9 mouse cellular contexts compared by ENCODE assay signal in genomic region chr8:34320158-34320587, GRCm38 (mm10).
DNase-seq lines count a peak whose midpoint lies in the region; ATAC-seq lines count a peak whose summit lies in the region.
"Had no signal": no experiment of that assay in that cellular context is flagged by ENCODE, and none has a peak within 500 bp of the region (broad histone marks: within the 10 kb centered on the region; RNA-seq: fewer than 3 reads in every experiment).

No protein-coding gene starts in this region.

- no peak overlapping the region for H3K4me3 ChIP-seq in kidney, embryonic 15.5 days (replicated peaks)
- H3K4me3 ChIP-seq in hindbrain, embryonic 10.5 days, result no peak overlapping the region
- no peak overlapping the region for H3K4me3 ChIP-seq in heart, embryonic 12.5 days

- H3K36me3 ChIP-seq in kidney, embryonic 15.5 days, result no peaks in the 10 kb centered on the region
- H3K36me3 ChIP-seq in hindbrain, embryonic 10.5 days, result no peaks in the 10 kb centered on the region
- H3K36me3 ChIP-seq in heart, embryonic 12.5 days, result no peaks in the 10 kb centered on the region

- peak; percentile 60; the same call in 1 of the 2 replicates for ATAC-seq in kidney, embryonic 15.5 days (replicated peaks; ENCODE audit: low FRiP score)
- no peak for ATAC-seq in heart, embryonic 12.5 days (ENCODE audit: insufficient number of reproducible peaks, low FRiP score)
- no peak for ATAC-seq in megakaryocyte progenitor cell, adult 5-6 weeks (replicated peaks; ENCODE audit: poor library complexity)

- no peaks in the 10 kb centered on the region for H3K4me1 ChIP-seq in kidney, embryonic 15.5 days
- peaks cover 35% of the 10 kb centered on the region for H3K4me1 ChIP-seq in hindbrain, embryonic 10.5 days (replicated peaks)
- no peaks in the 10 kb centered on the region for H3K4me1 ChIP-seq in heart, embryonic 12.5 days (replicated peaks)

- no peak for DNase-seq in kidney, postnatal 36 days
- peak; percentile 52 for DNase-seq in hindbrain, embryonic 10.5 days (ENCODE audit: low spot score)
- peak; percentile 50 to 69 for DNase-seq in layer of hippocampus, postnatal 10 days (ENCODE audit: low spot score in 2 of 2)
- DNase-seq in retina, postnatal 7 days (ENCODE audit: low read depth, low spot score), result peak; percentile 49
- no peak for DNase-seq in spleen, postnatal 14 days (ENCODE audit: low spot score in 2 of 2)
- DNase-seq: gastrocnemius, postnatal 14 days had no signal

- no peak overlapping the region for H3K27ac ChIP-seq in kidney, embryonic 15.5 days
- 0 out of 2 replicates have a peak overlapping the region, but pooled peaks have one; percentile 35 for H3K27ac ChIP-seq in hindbrain, embryonic 10.5 days
- H3K27ac ChIP-seq in heart, embryonic 12.5 days (ENCODE audit: poor library complexity, severe bottlenecking), result no peak overlapping the region

- H3K27me3 ChIP-seq in kidney, embryonic 15.5 days, result no peaks in the 10 kb centered on the region
- peaks cover 4% of the 10 kb centered on the region; the same call in 1 of the 2 replicates for H3K27me3 ChIP-seq in hindbrain, embryonic 10.5 days (ENCODE audit: insufficient read depth, poor library complexity, severe bottlenecking)
- peaks cover 8% of the 10 kb centered on the region; the same call in 1 of the 2 replicates for H3K27me3 ChIP-seq in heart, embryonic 12.5 days (replicated peaks)

- no peak overlapping the region for H3K4me2 ChIP-seq in kidney, embryonic 15.5 days
- H3K4me2 ChIP-seq in heart, embryonic 12.5 days, result no peak overlapping the region

- WGBS in kidney, embryonic 15.5 days, result 53% methylated on average over 6 of the region's 6 CpGs
- 35% methylated on average over 6 of the region's 6 CpGs for WGBS in hindbrain, embryonic 10.5 days
- WGBS in heart, embryonic 12.5 days, result 74% methylated on average over 6 of the region's 6 CpGs

- H3K9me3 ChIP-seq in kidney, embryonic 15.5 days (replicated peaks), result no peaks in the 10 kb centered on the region
- H3K9me3 ChIP-seq in hindbrain, embryonic 10.5 days, result no peaks in the 10 kb centered on the region
- H3K9me3 ChIP-seq in heart, embryonic 12.5 days (replicated peaks), result no peaks in the 10 kb centered on the region

- H3K9ac ChIP-seq in kidney, embryonic 15.5 days, result no peak overlapping the region
- H3K9ac ChIP-seq in heart, embryonic 12.5 days, result no peak overlapping the region

Comparison
In these comparisons a context has a peak if more than half of its experiments do, and no peak if none do; other contexts are left out.
1. DNase-seq: peak in hindbrain, embryonic 10.5 days (single experiment), layer of hippocampus, postnatal 10 days (2 of 2) and retina, postnatal 7 days (single experiment); none in kidney, postnatal 36 days (0 of 2) and spleen, postnatal 14 days (0 of 2).